Mouse (Mus musculus) erythroblast, embryonic 14.5 days (primary cell): ENCODE data around the gene P2rx6.

Source experiments
- GATA1 ChIP-seq: IDR thresholded peaks from 2 replicates; pipeline ENCODE4 v1.6.1; 2012; ENCODE audit warnings: low read length, inconsistent platforms, mixed read lengths
- TAL1 ChIP-seq: IDR thresholded peaks from 3 replicates; pipeline ENCODE4 v1.6.1; 2012; ENCODE audit warnings: low read length, inconsistent platforms, mixed read lengths

DNA sequence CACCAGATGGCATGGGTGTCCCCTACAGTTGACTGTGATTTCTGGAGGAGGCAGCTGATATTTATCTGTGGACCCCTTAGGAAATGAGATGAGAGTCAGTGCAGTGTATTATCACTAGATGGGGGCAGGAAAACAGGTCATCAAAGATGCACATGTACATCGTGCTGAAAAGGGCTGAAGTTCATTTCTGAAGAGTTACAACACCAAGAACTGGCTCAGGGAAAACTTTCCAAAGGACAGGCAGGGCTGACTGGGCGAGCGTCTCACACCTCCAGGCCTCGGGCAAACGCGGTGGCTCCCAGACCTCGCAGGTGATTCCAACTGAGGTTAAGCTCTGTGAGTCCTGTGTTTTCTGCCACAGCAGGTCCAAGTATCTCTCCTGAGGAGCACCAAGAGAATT is 8.8 kb upstream of the P2rx6 start:
- TF ChIP-seq TAL1 (no peak), GATA1 (no peak)
